Mouse (Mus musculus) ES-Bruce4 (cell line): ENCODE measurements at regions not wholly inside any gene's neighbourhood (a gene's known extent, or its start where the extent isn't known, plus 50 kb on each side); places are given as distances from the start of the nearest gene placed in this dataset.

Experiments
- H3K27ac ChIP-seq: 2 replicates; pipeline ENCODE4 v1.5.1; 2012; ENCODE audit warnings: low read length, inconsistent platforms; ENCODE audit not compliant: insufficient read depth
- H3K27me3 ChIP-seq: 2 replicates; pipeline ENCODE4 v1.6.1; 2012; ENCODE audit warnings: mild to moderate bottlenecking, low read length, inconsistent platforms; ENCODE audit not compliant: control insufficient read depth, poor library complexity, insufficient read depth, severe bottlenecking
- H3K36me3 ChIP-seq: 2 replicates; pipeline ENCODE4 v1.6.1; 2012; ENCODE audit warnings: inconsistent platforms, mild to moderate bottlenecking, low read length, moderate library complexity; ENCODE audit not compliant: control insufficient read depth, poor library complexity, insufficient read depth, severe bottlenecking
- H3K4me1 ChIP-seq: one replicate; pipeline ENCODE4 v1.8.1; 2011; ENCODE audit warnings: low read length; ENCODE audit not compliant: control insufficient read depth, insufficient read depth
- H3K4me3 ChIP-seq: 2 replicates; pipeline ENCODE4 v1.5.1; 2011; ENCODE audit warnings: low read depth, mild to moderate bottlenecking, low read length
- H3K9ac ChIP-seq: 2 replicates; pipeline ENCODE4 v1.6.1; 2012; ENCODE audit warnings: low read depth, mild to moderate bottlenecking, inconsistent platforms; ENCODE audit not compliant: poor library complexity, severe bottlenecking
- H3K9me3 ChIP-seq: replicated peaks from 2 replicates; pipeline ENCODE4 v1.6.1; 2012; ENCODE audit warnings: mild to moderate bottlenecking, low read length, inconsistent platforms; ENCODE audit not compliant: control insufficient read depth, poor library complexity, insufficient read depth, severe bottlenecking
- CTCF ChIP-seq: IDR thresholded peaks from one replicate; pipeline ENCODE4 v1.8.1; 2011; ENCODE audit warnings: low read depth, low read length
- EP300 ChIP-seq: IDR thresholded peaks from 2 replicates; pipeline ENCODE4 v1.6.1; 2011; ENCODE audit warnings: low read depth, low read length; ENCODE audit not compliant: insufficient read depth
- POLR2A ChIP-seq: IDR thresholded peaks from one replicate; pipeline ENCODE4 v1.8.1; 2011; ENCODE audit warnings: low read length; ENCODE audit not compliant: insufficient read depth

DNA sequence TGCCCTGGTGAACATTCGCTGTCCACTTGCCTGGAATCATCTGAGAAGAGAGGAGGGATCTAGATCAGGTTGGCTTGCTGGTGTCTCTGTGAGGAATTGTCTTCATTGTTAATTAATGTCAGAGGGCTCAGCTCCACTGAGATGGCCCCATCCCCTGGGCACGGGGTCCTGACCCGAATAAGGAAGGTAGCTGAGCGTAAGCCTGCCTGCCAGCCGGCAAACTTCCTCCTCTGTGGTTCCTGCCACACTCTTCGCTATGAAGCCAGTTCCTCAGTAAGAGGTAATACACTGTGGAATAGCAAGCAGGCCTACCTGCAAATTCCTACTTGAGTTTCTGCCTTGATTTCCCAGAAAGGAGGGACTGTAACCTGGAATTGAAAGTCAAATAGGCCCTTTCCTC is 87.3 kb upstream of the Smyd2 start:
- Histone ChIP-seq H3K27ac (no peak overlapping the region), H3K9me3 (no peaks in the 10 kb centered on the region), H3K9ac (no peak overlapping the region), H3K4me3 (no peak overlapping the region), H3K36me3 (no peaks in the 10 kb centered on the region), H3K27me3 (no peaks in the 10 kb centered on the region), H3K4me1 (no peaks in the 10 kb centered on the region)
- TF ChIP-seq CTCF, result no peak
- no peak for TF ChIP-seq POLR2A
- no peak for TF ChIP-seq EP300

DNA sequence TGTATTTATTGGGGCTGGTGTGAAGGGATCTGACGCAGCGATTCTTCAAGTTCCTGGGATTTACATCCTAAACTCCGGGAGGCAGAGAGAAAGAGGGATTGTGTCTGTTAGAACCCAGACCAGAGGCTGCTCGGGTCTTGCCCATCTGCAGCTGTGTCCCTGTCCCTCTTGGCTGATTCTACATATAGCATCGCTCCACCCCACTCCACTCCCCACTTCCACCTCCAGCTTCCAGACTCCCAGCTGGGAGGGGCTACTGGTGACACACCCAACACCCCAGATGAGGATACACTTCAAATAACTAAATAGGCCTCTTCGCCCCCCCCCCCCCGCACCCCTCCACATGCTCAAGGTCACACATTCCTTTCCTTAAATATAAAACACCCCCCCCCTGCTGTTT is 85.1 kb upstream of the Smyd2 start:
- Histone ChIP-seq H3K9ac (no peak overlapping the region), H3K27me3 (no peaks in the 10 kb centered on the region), H3K27ac (no peak overlapping the region), H3K4me3 (no peak overlapping the region), H3K36me3 (no peaks in the 10 kb centered on the region), H3K9me3 (no peaks in the 10 kb centered on the region), H3K4me1 (no peaks in the 10 kb centered on the region)
- TF ChIP-seq POLR2A (no peak), EP300 (no peak), CTCF (no peak)

DNA sequence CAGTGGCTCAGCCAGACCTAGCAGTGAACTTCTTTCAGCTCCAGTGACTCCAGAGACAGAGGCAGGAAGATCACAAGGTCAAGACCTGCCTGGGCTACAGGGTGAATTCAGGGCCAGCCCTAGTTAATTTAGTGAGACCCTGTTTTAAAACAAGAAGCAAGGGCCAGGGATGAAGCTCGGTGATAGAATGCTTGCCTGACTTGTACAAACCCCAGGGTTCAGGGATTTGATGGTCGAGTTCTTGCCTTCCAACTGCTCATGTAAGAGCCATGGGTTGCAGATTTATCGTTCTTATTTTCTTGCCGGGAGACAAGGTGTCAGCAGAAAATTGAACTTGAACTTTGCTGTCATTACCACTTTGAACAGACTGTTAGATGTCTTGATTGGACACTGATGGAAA is 78.9 kb upstream of the Smyd2 start:
- Histone ChIP-seq H3K36me3 (no peaks in the 10 kb centered on the region), H3K9ac (no peak overlapping the region), H3K9me3 (no peaks in the 10 kb centered on the region), H3K27ac (no peak overlapping the region), H3K4me1 (no peaks in the 10 kb centered on the region), H3K4me3 (no peak overlapping the region), H3K27me3 (no peaks in the 10 kb centered on the region)
- no peak for TF ChIP-seq POLR2A
- no peak for TF ChIP-seq EP300
- no peak for TF ChIP-seq CTCF

DNA sequence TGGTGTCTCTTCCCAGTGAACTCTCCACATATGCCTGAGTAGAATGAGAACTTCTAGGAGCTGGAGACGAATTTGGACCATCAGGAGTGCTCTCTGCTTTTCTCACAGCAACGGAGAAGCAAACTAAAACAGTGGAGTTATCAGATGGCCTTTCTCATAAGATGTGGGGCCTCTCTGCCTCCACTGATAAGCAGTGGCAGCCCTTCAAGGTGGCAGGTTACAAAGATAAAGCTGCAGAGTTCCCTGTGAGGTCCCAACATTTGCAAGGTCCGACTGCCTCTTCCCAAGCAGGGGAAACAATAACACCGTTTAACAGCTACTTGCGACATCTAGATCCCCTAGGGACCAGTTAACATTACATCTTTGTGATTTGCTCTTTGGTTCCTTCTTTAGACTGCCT is 71.5 kb upstream of the Smyd2 start:
- Histone ChIP-seq H3K27ac (no peak overlapping the region), H3K9ac (no peak overlapping the region), H3K27me3 (no peaks in the 10 kb centered on the region), H3K4me3 (no peak overlapping the region), H3K9me3 (no peaks in the 10 kb centered on the region), H3K36me3 (no peaks in the 10 kb centered on the region), H3K4me1 (no peaks in the 10 kb centered on the region)
- TF ChIP-seq CTCF (no peak), POLR2A (no peak), EP300 (no peak)

DNA sequence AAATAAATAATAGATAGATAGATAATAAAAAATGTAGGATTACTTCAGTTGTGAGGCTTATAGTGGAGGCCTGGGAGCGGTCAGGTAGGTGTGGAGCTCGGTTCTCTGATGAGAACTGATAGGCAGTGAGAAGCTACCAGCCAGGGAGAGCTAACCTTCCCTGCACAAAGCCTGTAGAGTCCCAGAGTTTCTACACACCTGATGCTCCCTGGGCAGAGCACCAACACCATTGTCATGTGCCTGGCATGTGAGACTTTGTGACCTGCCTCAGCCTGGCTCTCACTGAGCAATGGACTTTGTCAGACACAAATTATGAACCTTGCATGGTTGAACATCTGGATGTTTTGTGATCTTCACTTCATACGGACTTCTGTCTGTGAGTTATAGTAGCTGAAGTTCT is 71.1 kb upstream of the Smyd2 start:
- H3K27ac ChIP-seq, result no peak overlapping the region
- no peaks in the 10 kb centered on the region for H3K36me3 ChIP-seq
- no peaks in the 10 kb centered on the region for H3K9me3 ChIP-seq
- no peak overlapping the region for H3K9ac ChIP-seq
- no peak overlapping the region for H3K4me3 ChIP-seq
- H3K27me3 ChIP-seq, result no peaks in the 10 kb centered on the region
- no peaks in the 10 kb centered on the region for H3K4me1 ChIP-seq
- TF ChIP-seq CTCF, result no peak
- no peak for TF ChIP-seq POLR2A
- TF ChIP-seq EP300, result no peak

DNA sequence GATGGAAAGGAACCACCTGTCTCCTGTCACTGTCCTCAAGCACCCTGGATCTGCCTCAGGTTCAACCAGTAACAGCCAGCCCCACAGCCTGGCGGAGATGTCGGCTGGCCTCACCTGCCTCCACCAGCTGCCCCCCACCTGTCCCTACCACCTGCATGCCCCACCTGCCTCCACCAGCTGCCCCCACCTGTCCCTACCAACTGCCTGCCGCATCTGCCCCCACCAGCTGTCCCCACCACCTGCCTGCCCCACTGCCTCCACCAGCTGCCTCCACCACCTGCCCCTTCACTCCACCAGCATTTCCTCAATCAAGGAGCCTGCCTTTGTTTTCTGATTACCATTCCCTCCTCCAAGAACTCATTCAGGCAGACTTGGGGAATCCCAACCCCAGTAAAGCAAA is 68.9 kb upstream of the Smyd2 start:
- TF ChIP-seq EP300 (no peak), POLR2A (no peak), CTCF (no peak)
- no peaks in the 10 kb centered on the region for H3K4me1 ChIP-seq
- no peaks in the 10 kb centered on the region for H3K27me3 ChIP-seq
- H3K9ac ChIP-seq, result no peak overlapping the region
- H3K27ac ChIP-seq, result no peak overlapping the region
- no peaks in the 10 kb centered on the region for H3K36me3 ChIP-seq
- H3K4me3 ChIP-seq, result no peak overlapping the region
- H3K9me3 ChIP-seq, result no peaks in the 10 kb centered on the region
